Mouse (Mus musculus): ENCODE results near the gene Nme9. TPM values are rescaled to one million over a fixed set of nuclear protein-coding genes. Genes with fewer than 3 reads are reported as not detected.

The Nme9 gene
- polyA plus RNA-seq, 1 experiment from 2014 or later: not detected

DNA sequence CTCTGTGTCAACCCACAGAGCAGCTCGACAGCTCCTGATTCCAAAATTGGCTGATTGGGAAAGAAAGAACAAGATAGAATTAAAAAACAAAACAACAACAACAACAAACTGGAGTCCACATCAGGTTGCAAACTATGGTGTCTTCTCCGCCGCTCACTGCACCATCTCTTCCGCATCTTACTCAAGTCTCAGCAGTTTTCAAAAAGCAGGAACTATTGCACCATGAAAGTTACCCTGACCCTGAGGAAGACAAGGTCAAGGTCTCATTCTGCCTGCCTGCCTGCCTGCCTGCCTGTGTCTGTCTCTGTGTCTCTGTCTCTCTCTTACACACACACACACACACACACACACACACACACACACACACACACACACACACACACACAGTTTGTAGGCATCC lies 48.1 kb downstream of the Nme9 start:
- no peak overlapping the region for H3K9ac ChIP-seq
- H3K27me3 ChIP-seq (ENCODE audit: insufficient read depth, low read length): no peaks in the 10 kb centered on the region
- no peaks in the 10 kb centered on the region for H3K4me1 ChIP-seq (ENCODE audit: insufficient read depth)
- H3K4me3 ChIP-seq (ENCODE audit: low read depth, low read length): no peak overlapping the region
- no peak for TF ChIP-seq CTCF (IDR thresholded peaks at IDR 0.05; ENCODE audit: low read depth)
- H3K9me3 ChIP-seq (ENCODE audit: low read depth, low read length): no peaks in the 10 kb centered on the region
- peaks cover 31% of the 10 kb centered on the region for H3K36me3 ChIP-seq (ENCODE audit: insufficient read depth)
- no peak overlapping the region for H3K4me2 ChIP-seq
- no peak overlapping the region for H3K27ac ChIP-seq (ENCODE audit: low read depth)
- WGBS: 85% methylated on average over 4 of the region's 4 CpGs
- ATAC-seq (ENCODE audit: insufficient read depth) (no peak), DNase-seq (no peak)

GRCm38 (mm10) chr9:99505875-99506274 lies 54.6 kb downstream of the Nme9 start:
- H3K9me3 ChIP-seq (ENCODE audit: low read depth, low read length): no peaks in the 10 kb centered on the region
- ATAC-seq (ENCODE audit: insufficient read depth) (no peak), DNase-seq (no peak)
- WGBS: 41% methylated on average over 7 of the region's 7 CpGs
- no peaks in the 10 kb centered on the region for H3K4me1 ChIP-seq (ENCODE audit: insufficient read depth)
- no peak for TF ChIP-seq CTCF (IDR thresholded peaks at IDR 0.05; ENCODE audit: low read depth)
- H3K27me3 ChIP-seq (ENCODE audit: insufficient read depth, low read length): no peaks in the 10 kb centered on the region
- no peak overlapping the region for H3K4me2 ChIP-seq
- no peak overlapping the region for H3K9ac ChIP-seq
- peaks cover 16% of the 10 kb centered on the region for H3K36me3 ChIP-seq (ENCODE audit: insufficient read depth)
- H3K27ac ChIP-seq (ENCODE audit: low read depth): no peak overlapping the region
- no peak overlapping the region for H3K4me3 ChIP-seq (ENCODE audit: low read depth, low read length)

Other genes starting within 250 kb of the Nme9 start
- not detected in 2 replicates for gene Faiml, start 214.2 kb upstream of the Nme9 start, polyA plus RNA-seq (2014; fragmentation: Nextera tagmentation; extraction: Ambion mirVana)
- 31.4 and 34.8 TPM in 2 replicates for gene Cep70, start 208.1 kb upstream of the Nme9 start, polyA plus RNA-seq (2014; fragmentation: Nextera tagmentation; extraction: Ambion mirVana)
- 1.1 and 1.2 TPM in 2 replicates for gene Esyt3, start 92.9 kb upstream of the Nme9 start, polyA plus RNA-seq (2014; fragmentation: Nextera tagmentation; extraction: Ambion mirVana)
- gene Mras, start 14.1 kb upstream of the Nme9 start, polyA plus RNA-seq (2014; fragmentation: Nextera tagmentation; extraction: Ambion mirVana): 10.3 and 12.2 TPM in 2 replicates
- gene Armc8, start 117.4 kb downstream of the Nme9 start, polyA plus RNA-seq (2014; fragmentation: Nextera tagmentation; extraction: Ambion mirVana): 26.1 and 26.6 TPM in 2 replicates
- 32.1 and 33.9 TPM in 2 replicates for gene Dbr1, start 124.3 kb downstream of the Nme9 start, polyA plus RNA-seq (2014; fragmentation: Nextera tagmentation; extraction: Ambion mirVana)
- not detected in 2 replicates for gene A4gnt, start 161.0 kb downstream of the Nme9 start, polyA plus RNA-seq (2014; fragmentation: Nextera tagmentation; extraction: Ambion mirVana)
- 26.1 and 33.1 TPM in 2 replicates for gene Dzip1l, start 178.0 kb downstream of the Nme9 start, polyA plus RNA-seq (2014; fragmentation: Nextera tagmentation; extraction: Ambion mirVana)